Mouse (Mus musculus): ENCODE data around the gene Cacng5.

Cacng5 gene

DNA sequence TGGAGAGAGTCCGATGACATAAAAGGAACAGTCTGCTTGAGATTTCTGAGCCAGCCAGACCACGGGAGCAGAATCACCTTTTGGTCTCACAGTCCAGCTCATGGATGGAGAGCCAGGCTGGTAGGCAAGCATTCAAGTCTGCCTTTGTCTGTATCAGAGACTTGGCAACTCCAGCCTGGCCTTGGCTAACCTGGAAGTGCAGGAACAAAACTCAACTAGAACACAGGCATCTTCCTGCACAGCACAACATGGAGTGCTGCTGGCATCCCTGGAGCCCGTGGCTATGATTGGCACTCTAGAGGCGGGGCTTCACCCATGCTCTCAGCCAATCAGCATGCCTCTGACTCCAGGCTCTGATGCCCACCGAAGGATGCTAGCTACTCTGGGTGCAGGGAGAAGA, 38.0 kb downstream of the Cacng5 start:
- no peak for DNase-seq (ENCODE audit: low read depth)

DNA sequence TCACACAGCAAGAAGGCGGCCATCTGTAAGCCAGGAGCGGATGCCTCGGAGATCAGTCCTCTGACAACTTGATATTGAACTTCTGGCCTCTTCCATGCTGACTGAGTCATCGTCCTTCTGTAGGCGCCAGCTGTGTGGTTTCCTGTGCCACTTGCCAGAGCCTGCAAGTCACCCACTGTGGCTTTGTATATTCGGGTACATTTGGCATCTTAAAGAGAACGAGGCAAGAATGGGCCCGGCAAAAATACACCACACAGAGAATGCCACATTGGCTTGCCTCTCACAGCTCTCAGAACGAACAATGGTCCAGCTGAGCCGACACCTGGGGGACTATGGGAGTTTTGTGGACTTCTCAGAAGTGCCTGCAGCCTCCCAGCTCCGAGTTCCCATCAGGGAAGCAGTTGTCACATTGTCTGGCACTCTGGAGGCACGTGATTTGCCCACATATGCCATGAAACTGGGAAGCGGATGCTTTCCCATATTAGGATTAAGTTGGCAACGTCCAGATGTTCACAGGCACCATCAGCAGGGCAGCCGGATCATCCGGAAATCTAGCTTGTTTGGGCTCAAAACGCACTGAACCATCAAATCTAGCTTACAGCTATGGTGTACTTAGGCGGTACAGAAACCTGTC, 38.9 kb downstream of the Cacng5 start:
- DNase-seq (ENCODE audit: low read depth): no peak

GRCm38 (mm10) chr11:107872743-107873142, 42.1 kb downstream of the Cacng5 start:
- no peak for DNase-seq (ENCODE audit: low read depth)

GRCm38 (mm10) chr11:107867509-107867908, 47.3 kb downstream of the Cacng5 start:
- DNase-seq (ENCODE audit: low read depth): no peak

- DNase-seq (ENCODE audit: low read depth): peak; percentile 61
Observed at GRCm38 (mm10) chr11:107865128-107865527, 49.7 kb downstream of the Cacng5 start.

DNA sequence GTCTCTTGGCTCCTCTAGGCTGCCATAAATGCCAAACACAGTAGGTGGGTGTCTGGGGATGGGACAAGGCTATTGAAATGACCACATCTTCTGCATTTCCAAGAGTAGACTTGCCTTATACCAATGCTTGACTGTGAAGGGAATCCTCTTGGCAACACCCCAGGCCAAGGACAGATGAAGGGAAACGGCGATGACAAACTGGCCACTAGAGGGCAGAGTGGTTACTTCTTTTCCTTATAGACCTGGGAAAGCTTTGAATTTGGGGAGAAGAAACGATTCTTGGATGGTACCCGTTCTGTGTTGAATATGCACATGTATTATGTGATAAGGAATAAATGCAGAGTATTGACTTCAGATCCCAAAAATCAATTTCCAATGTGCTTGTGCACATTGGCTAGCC, 50.8 kb downstream of the Cacng5 start:
- DNase-seq (ENCODE audit: low read depth): peak; percentile 65

GRCm38 (mm10) chr11:107861738-107862137, 53.1 kb downstream of the Cacng5 start:
- DNase-seq (ENCODE audit: low read depth): no peak

- no peak for DNase-seq (ENCODE audit: low read depth)
Observed at GRCm38 (mm10) chr11:107859871-107860270, 55.0 kb downstream of the Cacng5 start.

GRCm38 (mm10) chr11:107859288-107859687, 55.6 kb downstream of the Cacng5 start:
- peak; percentile 55 for DNase-seq (ENCODE audit: low read depth)

DNA sequence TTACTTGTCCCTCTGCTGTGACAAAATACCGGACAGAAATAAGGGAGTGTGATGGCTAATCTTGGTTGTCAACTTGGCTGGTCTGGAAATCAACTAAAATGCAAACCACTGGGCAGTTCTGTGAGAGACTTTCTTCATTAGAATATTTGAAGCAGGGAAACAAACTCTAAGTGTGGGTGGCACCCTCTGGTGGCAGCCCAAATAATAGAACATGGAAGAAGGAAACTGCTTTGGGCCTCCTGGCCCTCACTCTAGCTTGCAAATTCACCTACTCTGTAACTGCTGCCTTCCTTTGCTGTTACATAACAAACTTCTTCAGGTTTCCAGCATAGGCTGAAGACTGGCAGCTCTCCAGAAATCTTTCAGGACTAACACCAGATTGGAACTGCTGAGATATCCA, 61.8 kb downstream of the Cacng5 start:
- peak; percentile 12 for DNase-seq (ENCODE audit: low read depth)

DNA sequence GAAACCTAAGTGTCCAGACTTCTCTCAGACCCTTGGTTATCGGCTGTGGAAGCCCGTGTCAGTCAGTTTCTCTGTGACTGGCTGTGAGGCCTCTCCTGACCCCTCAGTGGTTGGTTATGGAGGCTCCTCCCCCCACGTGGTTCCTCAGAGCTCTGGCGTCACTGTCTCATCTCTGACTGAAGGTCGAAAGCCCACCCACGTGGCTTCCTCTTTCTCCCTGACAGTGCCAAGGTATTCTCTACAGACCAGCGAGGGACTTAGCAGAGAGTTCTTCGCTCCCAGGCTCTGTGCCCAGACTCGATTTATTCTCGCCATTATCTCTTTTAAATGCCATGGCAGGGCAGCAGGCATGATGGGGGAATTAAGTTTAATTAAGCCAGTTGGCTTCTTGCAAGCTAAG, 65.2 kb downstream of the Cacng5 start:
- DNase-seq (ENCODE audit: low read depth): no peak

DNA sequence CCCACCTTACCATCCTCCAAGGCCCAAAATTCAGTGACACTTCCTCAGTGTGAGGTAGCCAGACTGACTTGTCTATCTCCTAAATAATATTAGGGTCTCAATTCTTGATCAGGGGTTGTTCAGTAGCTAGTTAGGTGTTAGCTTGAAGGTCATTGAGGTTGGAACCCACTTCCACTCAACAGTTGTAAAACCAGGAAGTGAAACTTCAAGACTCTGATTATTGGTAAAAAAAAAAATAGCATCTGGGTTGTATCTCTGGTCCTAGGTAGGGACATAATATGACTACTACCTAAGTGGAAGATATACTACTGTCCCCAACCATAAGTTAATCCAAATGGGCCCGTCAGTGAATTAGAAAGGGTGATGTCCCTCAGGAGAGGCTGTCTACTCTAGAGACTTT, 70.7 kb downstream of the Cacng5 start:
- no peak for DNase-seq (ENCODE audit: low read depth)

DNA sequence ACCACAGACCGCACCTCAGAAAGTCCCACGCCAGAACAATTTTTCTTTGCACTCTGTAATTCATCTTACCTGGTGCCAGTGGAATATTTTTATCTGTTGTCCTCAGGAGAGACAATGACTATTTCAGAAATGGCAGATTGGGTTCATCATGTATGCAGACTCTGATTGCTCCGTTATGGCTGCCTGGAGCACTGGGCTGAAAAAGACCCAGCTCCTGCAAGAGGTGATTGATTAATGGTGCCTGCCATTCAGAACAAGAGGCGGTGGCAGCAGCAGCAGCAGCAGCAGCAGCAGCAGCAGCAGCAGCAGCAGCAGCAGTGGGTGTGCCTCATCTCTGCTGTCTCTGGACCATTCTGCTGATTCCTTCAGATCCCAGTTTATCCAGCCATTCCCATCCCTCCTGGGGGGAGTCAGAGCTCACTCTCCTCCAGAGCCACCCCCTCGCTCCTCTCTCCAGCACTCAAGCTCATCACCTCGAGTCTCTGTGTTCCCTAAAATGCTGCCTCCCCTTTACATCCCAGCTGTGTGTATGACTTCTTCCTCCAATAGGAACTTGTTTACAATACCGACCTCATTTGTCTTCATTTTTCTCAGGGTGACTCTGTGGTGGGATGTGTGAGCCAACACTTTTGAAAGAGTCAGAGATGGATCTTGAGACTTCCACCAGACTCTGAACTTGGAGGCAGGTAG, 81.4 kb downstream of the Cacng5 start:
- DNase-seq (ENCODE audit: low read depth): no peak

Data from naive thymus-derived CD4-positive, alpha-beta T cell, adult 2 months (primary cell).